Mouse (Mus musculus): ENCODE measurements around the gene Rrp15. TPM values are rescaled to one million over a fixed set of nuclear protein-coding genes. Genes with fewer than 3 reads are reported as not detected.

The Rrp15 gene
- polyA plus RNA-seq, 1 experiment from 2014 or later, result 62.3 TPM

DNA sequence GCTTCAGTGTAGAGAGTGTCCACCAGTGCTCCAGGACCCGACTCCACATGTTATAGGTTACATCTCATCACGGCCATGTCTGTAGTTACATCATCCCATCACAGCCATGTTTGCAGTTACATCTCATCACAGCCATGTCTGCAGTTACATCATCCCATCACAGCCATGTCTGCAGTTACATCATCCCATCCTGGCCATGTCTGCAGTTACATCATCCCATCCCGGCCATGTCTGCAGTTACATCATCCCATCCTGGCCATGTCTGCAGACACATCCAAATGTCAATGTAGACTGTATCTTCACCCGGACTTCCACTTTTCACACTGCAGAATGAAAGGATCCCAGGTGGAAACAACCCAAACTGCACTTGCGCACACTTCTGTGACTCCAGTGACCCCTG, 13.6 kb downstream of the Rrp15 start:
- no peaks in the 10 kb centered on the region for H3K4me1 ChIP-seq
- H3K9ac ChIP-seq, result no peak overlapping the region
- no peak overlapping the region for H3K4me3 ChIP-seq
- H3K27me3 ChIP-seq, result no peaks in the 10 kb centered on the region
- no peak for ATAC-seq (ENCODE audit: borderline replicate concordance, extremely low read depth, low FRiP score, low TSS enrichment)
- WGBS, result 87% methylated on average over 5 of the region's 5 CpGs
- no peak overlapping the region for H3K27ac ChIP-seq
- no peak overlapping the region for H3K4me2 ChIP-seq
- peaks cover 41% of the 10 kb centered on the region for H3K36me3 ChIP-seq
- no peaks in the 10 kb centered on the region for H3K9me3 ChIP-seq

GRCm38 (mm10) chr1:186733052-186733451, 16.1 kb downstream of the Rrp15 start:
- no peak for ATAC-seq (ENCODE audit: borderline replicate concordance, extremely low read depth, low FRiP score, low TSS enrichment)
- H3K4me3 ChIP-seq, result no peak overlapping the region

GRCm38 (mm10) chr1:186728778-186729177, 20.4 kb downstream of the Rrp15 start:
- no peaks in the 10 kb centered on the region for H3K4me1 ChIP-seq
- 66% methylated on average over 4 of the region's 4 CpGs for WGBS
- ATAC-seq (ENCODE audit: borderline replicate concordance, extremely low read depth, low FRiP score, low TSS enrichment), result no peak
- no peak overlapping the region for H3K27ac ChIP-seq
- H3K4me2 ChIP-seq, result no peak overlapping the region
- H3K9me3 ChIP-seq, result no peaks in the 10 kb centered on the region
- no peaks in the 10 kb centered on the region for H3K36me3 ChIP-seq
- no peaks in the 10 kb centered on the region for H3K27me3 ChIP-seq
- H3K9ac ChIP-seq, result no peak overlapping the region
- no peak overlapping the region for H3K4me3 ChIP-seq

More at GRCm38 (mm10) chr1:186733052-186733451, 16.1 kb downstream of the Rrp15 start:
- H3K27ac ChIP-seq, result no peak overlapping the region
- 93% methylated on average over 8 of the region's 8 CpGs for WGBS
- H3K36me3 ChIP-seq, result peaks cover 28% of the 10 kb centered on the region
- no peak overlapping the region for H3K4me2 ChIP-seq
- no peaks in the 10 kb centered on the region for H3K9me3 ChIP-seq
- no peaks in the 10 kb centered on the region for H3K4me1 ChIP-seq
- H3K9ac ChIP-seq, result no peak overlapping the region
- no peaks in the 10 kb centered on the region for H3K27me3 ChIP-seq

DNA sequence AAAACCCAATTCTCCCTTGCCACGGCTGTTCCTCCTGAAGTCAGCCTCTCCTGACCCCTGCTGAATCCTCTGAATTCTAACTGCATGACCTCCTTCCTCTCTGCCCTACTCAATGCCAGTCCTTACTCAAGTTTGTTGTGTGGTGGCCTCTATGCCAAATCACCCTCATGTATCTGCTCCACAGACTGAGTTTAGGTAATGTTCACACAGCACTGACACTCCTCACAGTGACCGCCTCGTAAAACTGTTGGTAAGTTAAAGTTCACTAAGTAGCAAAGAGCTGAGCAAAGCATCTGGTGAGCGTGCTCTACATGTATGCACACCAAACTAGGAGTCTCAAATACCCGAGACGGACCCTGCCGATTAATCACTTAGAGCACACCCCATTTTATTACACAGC, 23.0 kb downstream of the Rrp15 start:
- Histone ChIP-seq H3K36me3 (peaks cover 2% of the 10 kb centered on the region), H3K9me3 (no peaks in the 10 kb centered on the region), H3K4me2 (no peak overlapping the region), H3K4me3 (no peak overlapping the region), H3K27me3 (no peaks in the 10 kb centered on the region), H3K9ac (no peak overlapping the region), H3K4me1 (0 out of 2 replicates have a peak, but pooled peaks cover 2% of the 10 kb centered on the region), H3K27ac (no peak overlapping the region)
- 82% methylated on average over 7 of the region's 7 CpGs for WGBS
- no peak for ATAC-seq (ENCODE audit: borderline replicate concordance, extremely low read depth, low FRiP score, low TSS enrichment)

DNA sequence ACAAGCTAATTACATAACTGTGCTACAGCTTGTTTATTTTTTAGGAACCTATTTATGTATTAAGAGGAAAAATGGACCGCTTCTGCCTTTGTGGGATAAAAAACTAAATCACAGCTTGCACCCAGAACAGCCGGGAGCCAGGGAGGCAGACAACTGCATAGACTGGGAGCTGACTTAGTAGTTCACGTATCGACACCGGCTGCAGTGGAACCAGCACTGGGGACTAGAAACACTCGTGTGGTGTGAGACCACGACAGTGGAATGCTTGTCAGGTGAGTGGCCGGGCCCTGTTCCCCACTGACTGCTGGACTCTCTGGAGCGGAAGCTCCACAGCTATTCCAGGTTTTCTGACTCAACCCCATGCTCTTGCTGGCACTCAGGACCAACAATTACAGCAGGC, 26.9 kb downstream of the Rrp15 start:
- H3K4me3 ChIP-seq, result no peak overlapping the region
- H3K36me3 ChIP-seq, result peaks cover 17% of the 10 kb centered on the region
- no peak for ATAC-seq (ENCODE audit: borderline replicate concordance, extremely low read depth, low FRiP score, low TSS enrichment)
- 80% methylated on average over 9 of the region's 9 CpGs for WGBS
- no peaks in the 10 kb centered on the region for H3K27me3 ChIP-seq
- peaks cover 8% of the 10 kb centered on the region; the same call in 1 of the 2 replicates for H3K4me1 ChIP-seq
- no peaks in the 10 kb centered on the region for H3K9me3 ChIP-seq
- no peak overlapping the region for H3K9ac ChIP-seq
- H3K4me2 ChIP-seq, result no peak overlapping the region
- H3K27ac ChIP-seq, result no peak overlapping the region

- Histone ChIP-seq H3K4me1 (peaks cover 8% of the 10 kb centered on the region; the same call in 1 of the 2 replicates), H3K4me3 (no peak overlapping the region), H3K36me3 (peaks cover 17% of the 10 kb centered on the region), H3K9me3 (no peaks in the 10 kb centered on the region), H3K27ac (no peak overlapping the region), H3K27me3 (no peaks in the 10 kb centered on the region), H3K4me2 (no peak overlapping the region), H3K9ac (no peak overlapping the region)
- ATAC-seq (ENCODE audit: borderline replicate concordance, extremely low read depth, low FRiP score, low TSS enrichment), result peak; percentile 64; the same call in 1 of the 2 replicates
- 26% methylated on average over 12 of the region's 12 CpGs for whole genome bisulfite sequencing
These were observed 27.3 kb downstream of the Rrp15 start for GRCm38 (mm10) chr1:186721846-186722245.

GRCm38 (mm10) chr1:186721166-186721565, 28.0 kb downstream of the Rrp15 start:
- WGBS, result 89% methylated on average over 11 of the region's 11 CpGs
- ATAC-seq (ENCODE audit: borderline replicate concordance, extremely low read depth, low FRiP score, low TSS enrichment), result no peak
- H3K36me3 ChIP-seq, result peaks cover 17% of the 10 kb centered on the region

DNA sequence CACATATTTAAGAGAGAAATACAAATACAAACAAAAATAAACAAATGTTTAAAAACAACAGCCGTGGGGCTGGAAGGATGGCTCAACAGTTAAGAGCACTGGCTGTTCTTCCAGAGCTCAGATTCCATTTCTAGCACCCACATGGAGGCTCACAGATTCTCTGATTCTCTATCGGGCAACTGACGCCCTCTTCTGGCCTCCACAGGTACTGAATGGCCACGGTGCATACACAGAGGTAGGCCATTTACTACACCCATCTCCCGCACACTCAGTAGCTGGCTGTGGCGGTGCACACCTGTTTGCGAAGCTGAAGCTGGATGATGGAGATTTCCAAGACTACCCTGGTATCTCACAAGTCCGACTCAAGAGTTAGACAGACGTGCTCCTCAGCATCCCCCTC, 29.4 kb downstream of the Rrp15 start:
- Histone ChIP-seq H3K9ac (no peak overlapping the region), H3K27me3 (no peaks in the 10 kb centered on the region), H3K4me1 (peaks cover 13% of the 10 kb centered on the region; the same call in 1 of the 2 replicates), H3K4me3 (no peak overlapping the region), H3K27ac (no peak overlapping the region), H3K4me2 (no peak overlapping the region), H3K9me3 (no peaks in the 10 kb centered on the region), H3K36me3 (peaks cover 17% of the 10 kb centered on the region)
- no peak for ATAC-seq (ENCODE audit: borderline replicate concordance, extremely low read depth, low FRiP score, low TSS enrichment)
- 86% methylated on average over 9 of the region's 9 CpGs for whole genome bisulfite sequencing

More at GRCm38 (mm10) chr1:186721166-186721565, 28.0 kb downstream of the Rrp15 start:
- Histone ChIP-seq H3K27ac (no peak overlapping the region), H3K9ac (no peak overlapping the region), H3K4me3 (no peak overlapping the region), H3K27me3 (no peaks in the 10 kb centered on the region), H3K4me2 (no peak overlapping the region), H3K9me3 (no peaks in the 10 kb centered on the region), H3K4me1 (peaks cover 8% of the 10 kb centered on the region; the same call in 1 of the 2 replicates)

- no peak overlapping the region for H3K4me2 ChIP-seq
- WGBS, result 53% methylated on average over 5 of the region's 5 CpGs
- H3K9me3 ChIP-seq, result no peaks in the 10 kb centered on the region
- peaks cover 17% of the 10 kb centered on the region for H3K36me3 ChIP-seq
- no peak overlapping the region for H3K27ac ChIP-seq
- H3K9ac ChIP-seq, result no peak overlapping the region
- ATAC-seq (ENCODE audit: borderline replicate concordance, extremely low read depth, low FRiP score, low TSS enrichment), result no peak
- H3K27me3 ChIP-seq, result no peaks in the 10 kb centered on the region
- H3K4me1 ChIP-seq, result peaks cover 18% of the 10 kb centered on the region; the same call in 1 of the 2 replicates
- H3K4me3 ChIP-seq, result no peak overlapping the region
These were observed 30.3 kb downstream of the Rrp15 start for GRCm38 (mm10) chr1:186718881-186719280.

DNA sequence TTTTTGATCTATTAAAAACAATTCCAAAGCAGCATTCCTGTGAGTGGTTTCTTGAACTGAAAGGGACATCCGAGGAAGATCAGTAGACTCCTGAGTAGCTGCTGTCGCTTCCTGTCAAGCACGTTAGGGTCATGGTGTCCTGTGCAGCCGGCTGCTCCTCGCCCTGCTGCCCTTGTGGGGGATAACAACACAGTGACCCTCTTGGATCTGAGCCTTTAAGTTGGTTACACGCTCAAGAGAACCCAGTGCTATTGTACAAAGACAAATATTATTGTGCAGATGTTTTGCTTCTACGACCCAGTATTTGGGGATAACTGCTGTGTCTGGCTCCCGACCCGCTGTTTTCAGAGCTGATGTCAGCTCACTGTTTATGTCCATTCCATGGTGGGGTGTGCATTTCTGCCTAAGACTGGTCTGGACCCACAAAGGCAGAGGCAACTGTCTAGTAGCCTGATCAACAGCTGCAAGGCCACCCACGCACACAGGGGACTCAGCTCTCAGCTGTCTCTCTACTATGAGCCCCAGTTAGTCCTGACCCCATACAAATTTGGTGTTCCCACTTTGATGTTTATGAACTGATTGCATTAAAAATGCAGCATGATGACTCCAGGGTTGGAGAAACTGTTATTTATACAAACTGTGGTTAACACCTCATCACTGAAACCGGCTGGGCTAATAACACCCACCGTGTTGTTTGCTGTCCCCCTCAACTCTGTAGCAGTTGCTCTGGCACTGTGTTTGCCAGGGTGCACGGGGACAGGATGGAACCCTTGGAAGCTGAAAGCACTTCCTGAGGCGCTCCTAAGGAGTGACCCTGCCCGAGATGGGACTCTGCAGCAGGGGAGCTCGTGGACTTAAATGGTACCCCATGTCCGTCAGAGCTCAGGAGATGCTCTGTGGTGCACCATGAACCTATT, 33.9 kb downstream of the Rrp15 start:
- no peak overlapping the region for H3K4me3 ChIP-seq
- H3K27ac ChIP-seq, result peak overlapping the region; percentile 60
- 47% methylated on average over 17 of the region's 17 CpGs for WGBS
- no peak overlapping the region for H3K4me2 ChIP-seq
- peaks cover 22% of the 10 kb centered on the region for H3K4me1 ChIP-seq
- no peak overlapping the region for H3K9ac ChIP-seq
- no peaks in the 10 kb centered on the region for H3K27me3 ChIP-seq
- H3K36me3 ChIP-seq, result peaks cover 7% of the 10 kb centered on the region; the same call in 1 of the 2 replicates
- no peaks in the 10 kb centered on the region for H3K9me3 ChIP-seq
- peak; percentile 96 for ATAC-seq (ENCODE audit: borderline replicate concordance, extremely low read depth, low FRiP score, low TSS enrichment)

GRCm38 (mm10) chr1:186714215-186714614, 34.9 kb downstream of the Rrp15 start:
- Histone ChIP-seq H3K9me3 (no peaks in the 10 kb centered on the region), H3K9ac (no peak overlapping the region), H3K27me3 (no peaks in the 10 kb centered on the region), H3K27ac (no peak overlapping the region), H3K4me2 (no peak overlapping the region), H3K36me3 (no peaks in the 10 kb centered on the region; the same call in 1 of the 2 replicates), H3K4me3 (no peak overlapping the region), H3K4me1 (peaks cover 21% of the 10 kb centered on the region)
- WGBS, result 81% methylated on average over 4 of the region's 4 CpGs
- ATAC-seq (ENCODE audit: borderline replicate concordance, extremely low read depth, low FRiP score, low TSS enrichment), result no peak

- H3K4me1 ChIP-seq, result peaks cover 17% of the 10 kb centered on the region
- no peak overlapping the region for H3K4me3 ChIP-seq
- H3K27me3 ChIP-seq, result no peaks in the 10 kb centered on the region
- no peak for ATAC-seq (ENCODE audit: borderline replicate concordance, extremely low read depth, low FRiP score, low TSS enrichment)
- no peaks in the 10 kb centered on the region for H3K9me3 ChIP-seq
- H3K9ac ChIP-seq, result no peak overlapping the region
- WGBS, result 0% methylated on average over 3 of the region's 3 CpGs
- H3K27ac ChIP-seq, result no peak overlapping the region
- H3K4me2 ChIP-seq, result no peak overlapping the region
- no peaks in the 10 kb centered on the region; the same call in 1 of the 2 replicates for H3K36me3 ChIP-seq
These were observed 36.2 kb downstream of the Rrp15 start for GRCm38 (mm10) chr1:186712802-186713471.

Measured in lung, embryonic 15.5 days (tissue).